Mouse (Mus musculus): ENCODE results near the gene Cdc37l1.

The Cdc37l1 gene

GRCm38 (mm10) chr19:29008069-29008706, 18.0 kb downstream of the Cdc37l1 start:
- DNase-seq (ENCODE audit: low spot score in 2 of 2), result no peak

GRCm38 (mm10) chr19:29009046-29009445, 18.9 kb downstream of the Cdc37l1 start:
- DNase-seq (ENCODE audit: low spot score in 2 of 2), result no peak

- no peak for DNase-seq (ENCODE audit: low spot score in 2 of 2)
Measured at GRCm38 (mm10) chr19:29011355-29011990, 21.3 kb downstream of the Cdc37l1 start.

- no peak for DNase-seq (ENCODE audit: low spot score in 2 of 2)
Measured at GRCm38 (mm10) chr19:29014466-29015055, 24.4 kb downstream of the Cdc37l1 start.

GRCm38 (mm10) chr19:29015410-29016203, 25.5 kb downstream of the Cdc37l1 start:
- DNase-seq (ENCODE audit: low spot score in 2 of 2), result no peak

GRCm38 (mm10) chr19:29016204-29016765, 26.1 kb downstream of the Cdc37l1 start:
- DNase-seq (ENCODE audit: low spot score in 2 of 2), result no peak

- DNase-seq (ENCODE audit: low spot score in 2 of 2), result no peak
Measured at GRCm38 (mm10) chr19:29016786-29017185, 26.6 kb downstream of the Cdc37l1 start.

- no peak for DNase-seq (ENCODE audit: low spot score in 2 of 2)
Measured at GRCm38 (mm10) chr19:29019647-29020046, 29.5 kb downstream of the Cdc37l1 start.

- no peak for DNase-seq (ENCODE audit: low spot score in 2 of 2)
Measured at GRCm38 (mm10) chr19:29021754-29022345, 31.7 kb downstream of the Cdc37l1 start.

- peak in 1 of 2 experiments; percentile 30 for DNase-seq (ENCODE audit: low spot score in 2 of 2)
Measured at GRCm38 (mm10) chr19:29024391-29024947, 34.3 kb downstream of the Cdc37l1 start.

- DNase-seq (ENCODE audit: low spot score in 2 of 2), result no peak
Measured at GRCm38 (mm10) chr19:29031788-29032187, 41.6 kb downstream of the Cdc37l1 start.

GRCm38 (mm10) chr19:29032662-29033061, 42.5 kb downstream of the Cdc37l1 start:
- no peak for DNase-seq (ENCODE audit: low spot score in 2 of 2)

- DNase-seq (ENCODE audit: low spot score in 2 of 2), result no peak
Measured at GRCm38 (mm10) chr19:29037026-29037425, 46.9 kb downstream of the Cdc37l1 start.

GRCm38 (mm10) chr19:29037541-29037940, 47.4 kb downstream of the Cdc37l1 start:
- DNase-seq (ENCODE audit: low spot score in 2 of 2), result no peak

GRCm38 (mm10) chr19:29039334-29039733, 49.2 kb downstream of the Cdc37l1 start:
- DNase-seq (ENCODE audit: low spot score in 2 of 2), result no peak

- no peak for DNase-seq (ENCODE audit: low spot score in 2 of 2)
Measured at GRCm38 (mm10) chr19:29040206-29040605, 50.1 kb downstream of the Cdc37l1 start.

GRCm38 (mm10) chr19:29042143-29042542, 52.0 kb downstream of the Cdc37l1 start:
- DNase-seq (ENCODE audit: low spot score in 2 of 2), result no peak

GRCm38 (mm10) chr19:29042647-29043046, 52.5 kb downstream of the Cdc37l1 start:
- no peak for DNase-seq (ENCODE audit: low spot score in 2 of 2)

GRCm38 (mm10) chr19:29044353-29044768, 54.2 kb downstream of the Cdc37l1 start:
- no peak for DNase-seq (ENCODE audit: low spot score in 2 of 2)

GRCm38 (mm10) chr19:29045369-29045768, 55.2 kb downstream of the Cdc37l1 start:
- no peak for DNase-seq (ENCODE audit: low spot score in 2 of 2)

GRCm38 (mm10) chr19:29045956-29046650, 56.0 kb downstream of the Cdc37l1 start:
- DNase-seq (ENCODE audit: low spot score in 2 of 2), result no peak

All from urinary bladder, postnatal 36 days (tissue).